Mouse (Mus musculus): ENCODE measurements around the gene Ifne.

Gene Ifne

GRCm38 (mm10) chr4:88880101-88880500 lies at the start of gene Ifne:
TSS of gene Ifne (minus strand) at chr4:88880201.
- no peak for DNase-seq

- DNase-seq: no peak
Observed at GRCm38 (mm10) chr4:88928341-88929102, 48.5 kb upstream of the Ifne start.

- DNase-seq: no peak
Observed at GRCm38 (mm10) chr4:88927850-88928249, 47.8 kb upstream of the Ifne start.

GRCm38 (mm10) chr4:88926637-88927036 lies 46.6 kb upstream of the Ifne start:
- DNase-seq: no peak

- DNase-seq: no peak
Observed at GRCm38 (mm10) chr4:88926082-88926481, 46.1 kb upstream of the Ifne start.

GRCm38 (mm10) chr4:88925456-88925855 lies 45.5 kb upstream of the Ifne start:
- DNase-seq: no peak

GRCm38 (mm10) chr4:88921280-88921679 lies 41.3 kb upstream of the Ifne start:
- no peak for DNase-seq

- DNase-seq: no peak
Observed at GRCm38 (mm10) chr4:88917770-88918460, 37.9 kb upstream of the Ifne start.

- no peak for DNase-seq
Observed at GRCm38 (mm10) chr4:88916306-88916705, 36.3 kb upstream of the Ifne start.

GRCm38 (mm10) chr4:88913984-88914383 lies 34.0 kb upstream of the Ifne start:
- DNase-seq: peak; percentile 49

GRCm38 (mm10) chr4:88912882-88913281 lies 32.9 kb upstream of the Ifne start:
- peak; percentile 13 for DNase-seq

- peak; percentile 27 for DNase-seq
Observed at GRCm38 (mm10) chr4:88912187-88912586, 32.2 kb upstream of the Ifne start.

GRCm38 (mm10) chr4:88909600-88910534 lies 29.9 kb upstream of the Ifne start:
- DNase-seq: no peak

- no peak for DNase-seq
Observed at GRCm38 (mm10) chr4:88893201-88893754, 13.3 kb upstream of the Ifne start.

GRCm38 (mm10) chr4:88888236-88888635 lies 8.2 kb upstream of the Ifne start:
- DNase-seq: no peak

- DNase-seq: no peak
Observed at GRCm38 (mm10) chr4:88878772-88879171, 1.2 kb downstream of the Ifne start.

- DNase-seq: peak; percentile 73
Observed at GRCm38 (mm10) chr4:88878246-88878645, 1.8 kb downstream of the Ifne start.

- no peak for DNase-seq
Observed at GRCm38 (mm10) chr4:88876520-88876919, 3.5 kb downstream of the Ifne start.

GRCm38 (mm10) chr4:88875435-88876095 lies 4.4 kb downstream of the Ifne start:
- peak; percentile 56 for DNase-seq

GRCm38 (mm10) chr4:88872691-88873090 lies 7.3 kb downstream of the Ifne start:
- no peak for DNase-seq

- DNase-seq: peak; percentile 67
Observed at GRCm38 (mm10) chr4:88867926-88868911, 11.8 kb downstream of the Ifne start.
